Mouse (Mus musculus): Measurements from ENCODE around the gene Nfrkb. TPM values are rescaled to one million over a fixed set of nuclear protein-coding genes. Genes with fewer than 3 reads are reported as not detected.

The Nfrkb gene
- polyA plus RNA-seq (2012; rRNA removed): 29.1 and 31.5 TPM in 2 replicates

- DNase-seq (ENCODE audit: extremely low spot score in 1 of 2, low spot score in 1 of 2): peak; percentile 86 to 95
Measured at GRCm38 (mm10) chr9:31385947-31386354, at the start of gene Nfrkb. TSS of gene Nfrkb (plus strand) at chr9:31386192.

GRCm38 (mm10) chr9:31344289-31344831 lies 41.6 kb upstream of the Nfrkb start:
- peak in 1 of 2 experiments; percentile 45 for DNase-seq (ENCODE audit: extremely low spot score in 1 of 2, low spot score in 1 of 2)

- no peak for DNase-seq (ENCODE audit: extremely low spot score in 1 of 2, low spot score in 1 of 2)
Measured at GRCm38 (mm10) chr9:31346575-31347080, 39.4 kb upstream of the Nfrkb start.

DNA sequence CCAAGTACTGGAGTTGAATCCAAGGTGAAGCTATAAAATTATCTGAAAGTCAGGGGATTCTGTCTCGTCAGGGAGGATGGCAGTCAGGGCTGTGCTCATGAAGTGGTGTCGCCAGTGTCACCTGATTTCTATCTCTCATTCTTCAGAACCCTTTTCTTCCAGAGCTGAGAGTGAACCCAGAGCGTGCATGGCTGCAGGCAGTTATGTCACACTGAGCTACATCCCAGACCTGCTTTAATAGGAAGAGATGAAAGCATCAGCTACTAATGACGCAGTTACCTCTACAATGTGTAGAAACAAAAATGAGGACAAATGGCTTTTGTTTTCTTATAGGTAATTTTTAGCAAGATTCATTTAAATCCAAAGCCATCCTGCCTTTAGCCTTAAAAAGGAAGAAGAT lies 37.5 kb upstream of the Nfrkb start:
- no peak for DNase-seq (ENCODE audit: extremely low spot score in 1 of 2, low spot score in 1 of 2)

DNA sequence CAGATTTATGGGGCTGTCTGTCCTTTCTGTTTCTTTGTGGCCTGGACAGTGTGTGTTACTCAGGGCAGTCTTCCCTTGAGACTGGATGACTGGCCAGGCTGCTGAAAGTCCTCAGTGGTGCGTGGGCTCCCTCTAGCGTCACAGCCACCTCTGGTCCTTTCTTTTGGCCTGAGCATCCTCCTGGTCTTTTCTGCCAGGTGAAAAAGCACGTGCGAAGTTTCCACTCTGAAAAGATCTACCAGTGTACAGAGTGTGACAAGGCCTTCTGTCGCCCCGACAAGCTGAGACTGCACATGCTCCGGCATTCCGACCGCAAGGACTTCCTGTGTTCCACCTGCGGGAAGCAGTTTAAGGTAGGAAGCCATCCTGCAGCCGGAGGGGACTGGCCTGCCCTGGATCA lies 37.1 kb upstream of the Nfrkb start:
- DNase-seq (ENCODE audit: extremely low spot score in 1 of 2, low spot score in 1 of 2): peak in 1 of 2 experiments; percentile 79

DNA sequence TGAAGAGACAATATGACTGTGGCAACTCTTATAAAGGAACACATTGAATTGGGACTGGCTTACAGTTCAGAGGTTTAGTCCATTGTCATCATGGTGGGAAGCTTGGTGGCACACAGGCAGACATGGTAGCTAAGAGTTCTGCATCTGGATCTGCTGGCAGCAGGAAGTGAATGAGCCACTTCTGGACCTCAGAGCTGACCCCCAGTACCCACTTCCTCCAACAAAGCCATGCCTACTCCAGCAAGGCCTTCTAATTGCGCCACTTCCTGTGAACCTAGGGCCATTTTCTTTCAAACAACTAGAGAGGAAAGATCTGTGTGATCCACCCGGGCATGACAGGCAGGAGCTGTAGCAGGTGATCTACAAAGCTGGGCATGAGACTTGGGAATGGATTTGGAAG lies 33.3 kb upstream of the Nfrkb start:
- no peak for DNase-seq (ENCODE audit: extremely low spot score in 1 of 2, low spot score in 1 of 2)

- DNase-seq (ENCODE audit: extremely low spot score in 1 of 2, low spot score in 1 of 2): no peak
Measured at GRCm38 (mm10) chr9:31353518-31353917, 32.5 kb upstream of the Nfrkb start.

GRCm38 (mm10) chr9:31354051-31354450 lies 31.9 kb upstream of the Nfrkb start:
- no peak for DNase-seq (ENCODE audit: extremely low spot score in 1 of 2, low spot score in 1 of 2)

- peak in 1 of 2 experiments; percentile 64 for DNase-seq (ENCODE audit: extremely low spot score in 1 of 2, low spot score in 1 of 2)
Measured at GRCm38 (mm10) chr9:31363698-31364609, 22.0 kb upstream of the Nfrkb start.

GRCm38 (mm10) chr9:31365086-31365485 lies 20.9 kb upstream of the Nfrkb start:
- no peak for DNase-seq (ENCODE audit: extremely low spot score in 1 of 2, low spot score in 1 of 2)

DNA sequence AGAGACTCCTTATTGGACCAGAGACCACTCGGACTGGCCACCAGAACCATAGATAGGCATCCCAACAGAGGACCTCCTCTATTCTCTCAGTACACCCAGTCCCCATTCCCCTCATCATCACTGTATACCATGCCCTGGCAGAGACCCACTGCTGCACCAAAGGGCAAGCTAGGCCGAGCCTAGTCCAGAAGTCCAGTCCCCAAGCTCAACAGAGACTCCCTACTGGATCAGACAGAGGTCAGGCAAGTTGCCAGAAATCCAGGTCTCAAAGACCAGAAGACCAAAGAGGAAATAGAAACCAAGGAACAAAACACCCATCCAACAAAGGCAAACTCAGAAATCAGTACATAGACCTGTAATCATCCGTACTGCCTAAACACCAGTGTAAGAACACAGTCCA lies 14.3 kb upstream of the Nfrkb start:
- DNase-seq (ENCODE audit: extremely low spot score in 1 of 2, low spot score in 1 of 2): no peak

- DNase-seq (ENCODE audit: extremely low spot score in 1 of 2, low spot score in 1 of 2): no peak
Measured at GRCm38 (mm10) chr9:31376661-31377060, 9.3 kb upstream of the Nfrkb start.

GRCm38 (mm10) chr9:31384786-31385499 lies 1.0 kb upstream of the Nfrkb start:
- DNase-seq (ENCODE audit: extremely low spot score in 1 of 2, low spot score in 1 of 2): peak in 1 of 2 experiments; percentile 20

- DNase-seq (ENCODE audit: extremely low spot score in 1 of 2, low spot score in 1 of 2): peak in 1 of 2 experiments; percentile 20
Measured at GRCm38 (mm10) chr9:31385500-31385869, 507 bp upstream of the Nfrkb start.

GRCm38 (mm10) chr9:31386368-31387180 lies 582 bp downstream of the Nfrkb start:
- peak in 1 of 2 experiments; percentile 30 for DNase-seq (ENCODE audit: extremely low spot score in 1 of 2, low spot score in 1 of 2)

DNA sequence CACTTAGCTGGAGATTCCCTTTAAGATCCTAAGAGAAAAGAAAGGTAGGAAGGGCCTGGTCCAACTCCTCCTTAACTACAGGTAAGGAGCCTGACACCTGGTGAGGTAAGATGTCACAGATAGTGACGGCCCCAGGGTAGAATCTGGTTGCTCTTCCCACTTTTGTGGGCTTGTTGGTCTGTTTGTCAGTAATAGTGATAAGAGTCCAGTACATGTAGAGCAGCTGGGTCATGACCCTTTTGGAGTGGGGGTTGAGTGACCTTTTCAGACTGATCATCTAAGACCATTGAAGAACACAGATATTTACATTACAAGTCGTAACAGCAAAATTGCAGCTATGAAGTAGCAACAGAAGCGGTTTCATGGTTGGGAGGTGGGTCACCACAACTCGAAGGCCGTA lies 1.2 kb downstream of the Nfrkb start:
- no peak for DNase-seq (ENCODE audit: extremely low spot score in 1 of 2, low spot score in 1 of 2)

DNA sequence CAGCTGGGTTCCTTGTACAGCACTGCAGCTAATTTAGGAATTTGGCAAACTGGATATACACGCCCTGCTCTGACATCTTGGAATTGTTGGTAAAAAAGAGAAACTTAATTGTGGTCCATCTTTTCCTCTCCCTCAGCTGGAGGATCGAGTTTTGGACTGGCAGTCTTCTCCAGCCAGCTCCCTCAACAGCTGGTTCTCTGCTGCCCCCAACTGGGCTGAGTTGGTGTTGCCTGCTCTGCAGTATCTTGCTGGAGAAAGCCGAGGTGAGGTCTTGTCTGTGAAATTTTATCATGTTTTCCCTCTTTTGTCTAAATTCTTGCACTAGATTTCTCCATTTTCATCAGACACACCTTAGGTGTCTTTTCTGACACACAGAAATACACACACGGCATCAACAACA lies 14.4 kb downstream of the Nfrkb start:
- peak in 1 of 2 experiments; percentile 85 for DNase-seq (ENCODE audit: extremely low spot score in 1 of 2, low spot score in 1 of 2)

- DNase-seq (ENCODE audit: extremely low spot score in 1 of 2, low spot score in 1 of 2): no peak
Measured at GRCm38 (mm10) chr9:31404311-31404710, 18.3 kb downstream of the Nfrkb start.

DNA sequence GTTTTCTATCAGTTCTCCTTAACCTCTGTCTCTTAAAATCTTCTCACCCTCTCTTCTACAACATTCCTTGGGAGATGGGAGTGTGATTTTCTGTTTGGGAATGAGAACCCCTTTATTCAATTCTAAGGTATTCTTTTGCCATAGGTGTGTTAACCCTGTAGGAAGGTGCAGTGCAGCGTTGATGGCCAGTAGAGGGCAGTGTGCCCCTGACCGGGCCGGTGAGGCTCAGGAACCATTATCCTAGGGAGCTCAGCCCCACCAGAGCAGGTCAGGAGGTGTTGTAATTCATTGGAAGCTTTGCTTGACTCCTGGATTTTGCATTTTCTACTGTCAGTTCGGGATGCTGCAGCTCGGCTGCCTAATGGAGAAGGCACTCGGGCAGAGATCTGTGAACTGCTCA lies 19.2 kb downstream of the Nfrkb start:
- peak in 1 of 2 experiments; percentile 46 for DNase-seq (ENCODE audit: extremely low spot score in 1 of 2, low spot score in 1 of 2)

GRCm38 (mm10) chr9:31412165-31412564 lies 26.2 kb downstream of the Nfrkb start:
- DNase-seq (ENCODE audit: extremely low spot score in 1 of 2, low spot score in 1 of 2): no peak

All from frontal cortex, adult 2 months (tissue).